Mouse (Mus musculus): ENCODE results near the gene Actr8.

DNA sequence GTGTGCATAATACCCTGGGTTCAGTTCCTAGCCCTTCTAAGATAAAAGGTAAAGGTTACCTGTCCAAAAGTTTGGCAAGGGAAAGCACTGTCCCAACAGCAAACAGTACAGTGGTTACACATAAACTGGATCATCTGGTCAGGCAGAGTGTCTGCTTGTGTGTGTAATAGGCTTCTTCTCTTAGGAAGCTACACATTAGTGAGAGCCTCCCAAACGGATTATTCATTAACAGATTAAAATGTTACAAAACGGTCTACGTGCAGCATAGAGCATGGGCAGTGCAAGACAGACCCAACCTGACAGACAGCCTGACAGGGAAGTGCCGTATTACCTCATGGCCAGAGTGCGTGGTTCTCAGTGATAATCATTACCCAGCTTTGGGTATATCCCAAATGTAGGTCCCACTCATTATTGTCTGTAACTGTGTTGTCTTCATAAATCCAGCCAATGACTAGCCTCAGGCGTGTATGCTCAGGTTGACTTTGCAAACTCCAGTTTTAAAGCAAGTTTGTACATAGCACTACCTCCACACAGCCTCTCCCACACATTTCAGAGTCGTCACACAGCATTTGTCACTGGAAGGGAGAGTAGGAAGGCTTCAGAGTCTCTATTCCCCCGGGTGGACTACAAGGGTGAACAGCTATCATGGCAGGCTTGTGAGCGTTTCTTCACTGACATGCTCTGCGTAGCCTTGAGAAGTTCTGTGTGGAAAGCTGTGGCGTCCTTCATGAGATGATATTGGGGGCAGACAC, 18.0 kb downstream of the Actr8 start:
- no peak for TF ChIP-seq CHD2 (IDR thresholded peaks at IDR 0.05; ENCODE audit: low read depth, low read length)
- TF ChIP-seq ZC3H11A (IDR thresholded peaks at IDR 0.05; ENCODE audit: borderline replicate concordance, low read depth, low read length) = no peak
